Mouse (Mus musculus) CH12.LX (cell line): ENCODE measurements around the gene Ubl5. TPM values are rescaled to one million over a fixed set of nuclear protein-coding genes. Genes with fewer than 3 reads are reported as not detected.
A peak's percentile ranks its signal among the peaks of the same experiment; 100 is the strongest.

Experiments used
- DNase-seq: peaks from one replicate; pipeline ENCODE4 v3.0.0-alpha.2; 2013; ENCODE audit errors: extremely low read depth
- H3K27ac ChIP-seq: 2 replicates; pipeline ENCODE4 v1.5.1; 2012; ENCODE audit warnings: low read depth, mild to moderate bottlenecking, control low read depth, moderate library complexity; ENCODE audit not compliant: insufficient read depth
- H3K27me3 ChIP-seq: replicated peaks from 2 replicates; pipeline ENCODE3; 2012; ENCODE audit warnings: inconsistent platforms
- H3K36me3 ChIP-seq, 2 experiments: replicated peaks in 1 of 2; 2 replicates each; pipeline versions ENCODE3 to v1.6.1; 2012; ENCODE audit warnings: inconsistent platforms in 1 of 2, low read length in 1 of 2, mild to moderate bottlenecking in 1 of 2, mixed read lengths in 1 of 2, moderate library complexity in 1 of 2; ENCODE audit not compliant: control insufficient read depth in 1 of 2, insufficient read depth in 1 of 2
- H3K4me1 ChIP-seq, 2 experiments: 2 replicates each; pipeline ENCODE4 v1.6.1; 2012; ENCODE audit warnings: inconsistent platforms in 1 of 2, moderate library complexity in 1 of 2; ENCODE audit not compliant: insufficient read depth in 2 of 2, control insufficient read depth in 1 of 2
- H3K4me2 ChIP-seq: 2 replicates; pipeline ENCODE4 v1.6.1; 2012; ENCODE audit warnings: low read depth, mild to moderate bottlenecking, control low read depth; ENCODE audit not compliant: poor library complexity, insufficient read depth, severe bottlenecking
- H3K4me3 ChIP-seq, 3 experiments: fragments of 150-350 bp in 1 of 3; sonication (generic) in 1 of 3; replicated peaks in 1 of 3; 2 replicates each; pipeline versions ENCODE3 to v1.5.1; 2011 to 2012; ENCODE audit warnings: low read depth in 2 of 3, low read length in 2 of 3, mild to moderate bottlenecking in 2 of 3, moderate library complexity in 2 of 3, control low read depth in 1 of 3, improper control_type of control experiment in 1 of 3, inconsistent platforms in 1 of 3, mixed read lengths in 1 of 3; ENCODE audit not compliant: poor library complexity in 1 of 3
- H3K79me2 ChIP-seq: replicated peaks from 2 replicates; pipeline ENCODE4 v1.6.1; 2012; ENCODE audit warnings: mild to moderate bottlenecking, moderate library complexity; ENCODE audit not compliant: control insufficient read depth, poor library complexity, insufficient read depth, severe bottlenecking; ENCODE audit errors: extremely low read depth
- H3K9ac ChIP-seq: 2 replicates; pipeline ENCODE4 v1.6.1; 2012; ENCODE audit warnings: low read depth, mild to moderate bottlenecking, control low read depth, moderate library complexity; ENCODE audit not compliant: insufficient read depth
- H3K9me3 ChIP-seq: replicated peaks from 2 replicates; pipeline ENCODE3; 2012; ENCODE audit warnings: low read length, inconsistent platforms, mixed read lengths
- BHLHE40 ChIP-seq: IDR thresholded peaks from 2 replicates; pipeline ENCODE4 v1.6.1; 2011; ENCODE audit warnings: mild to moderate bottlenecking, low read depth, low read length, improper control_type of control experiment
- CHD1 ChIP-seq: IDR thresholded peaks from 2 replicates; pipeline ENCODE4 v1.6.1; 2012; ENCODE audit warnings: low read depth, low read length, improper control_type of control experiment, inconsistent platforms
- CHD2 ChIP-seq: IDR thresholded peaks from 2 replicates; pipeline ENCODE4 v1.6.1; 2011; ENCODE audit warnings: low read length, improper control_type of control experiment
- CTCF ChIP-seq, 2 experiments: IDR thresholded peaks in 1 of 2; conservative IDR thresholded peaks in 1 of 2; 2 replicates each; pipeline ENCODE4 v1.5.1; 2011 to 2012; ENCODE audit warnings: low read depth in 2 of 2, low read length in 2 of 2, improper control_type of control experiment in 1 of 2, inconsistent platforms in 1 of 2, mild to moderate bottlenecking in 1 of 2, moderate library complexity in 1 of 2
- EP300 ChIP-seq: IDR thresholded peaks from 2 replicates; pipeline ENCODE4 v1.6.1; 2011; ENCODE audit warnings: low read length, improper control_type of control experiment
- ETS1 ChIP-seq: conservative IDR thresholded peaks from 2 replicates; pipeline ENCODE4 v1.6.1; 2012; ENCODE audit warnings: low read depth, mild to moderate bottlenecking, inconsistent platforms, low read length, improper control_type of control experiment, moderate library complexity
- GABPA ChIP-seq: IDR thresholded peaks from 2 replicates; pipeline ENCODE4 v1.6.1; 2012; ENCODE audit warnings: low read depth, low read length, improper control_type of control experiment, inconsistent platforms; ENCODE audit not compliant: insufficient replicate concordance
- HCFC1 ChIP-seq: IDR thresholded peaks from 2 replicates; pipeline ENCODE4 v1.6.1; 2012; ENCODE audit warnings: low read depth, mild to moderate bottlenecking, inconsistent platforms, low read length, improper control_type of control experiment
- JUN ChIP-seq: IDR thresholded peaks from 2 replicates; pipeline ENCODE4 v1.6.1; 2011; ENCODE audit warnings: low read depth, mild to moderate bottlenecking, low read length, improper control_type of control experiment, moderate library complexity; ENCODE audit not compliant: insufficient read depth
- JUND ChIP-seq: conservative IDR thresholded peaks from 2 replicates; pipeline ENCODE4 v1.6.1; 2011; ENCODE audit warnings: low read depth, low read length, improper control_type of control experiment
- KAT2A ChIP-seq: IDR thresholded peaks from 2 replicates; pipeline ENCODE4 v1.6.1; 2012; ENCODE audit warnings: low read length, improper control_type of control experiment, inconsistent platforms; ENCODE audit not compliant: insufficient replicate concordance
- MAX ChIP-seq: IDR thresholded peaks from 2 replicates; pipeline ENCODE4 v1.6.1; 2011; ENCODE audit warnings: low read length, improper control_type of control experiment
- MEF2A ChIP-seq: IDR thresholded peaks from 2 replicates; pipeline ENCODE4 v1.6.1; 2014; ENCODE audit warnings: low read depth, mild to moderate bottlenecking, inconsistent platforms, low read length, improper control_type of control experiment, borderline replicate concordance
- MXI1 ChIP-seq: IDR thresholded peaks from 2 replicates; pipeline ENCODE4 v1.6.1; 2011; ENCODE audit warnings: mild to moderate bottlenecking, low read depth, low read length, improper control_type of control experiment
- NELFE ChIP-seq: IDR thresholded peaks from 2 replicates; pipeline ENCODE4 v1.6.1; 2011; ENCODE audit warnings: low read depth, low read length, improper control_type of control experiment
- NRF1 ChIP-seq: IDR thresholded peaks from 2 replicates; pipeline ENCODE4 v1.6.1; 2014; ENCODE audit warnings: low read depth, mild to moderate bottlenecking, inconsistent platforms, low read length, improper control_type of control experiment, moderate library complexity
- POLR2A ChIP-seq: IDR thresholded peaks from 2 replicates; pipeline ENCODE4 v1.6.1; 2011; ENCODE audit warnings: low read depth, mild to moderate bottlenecking, improper control_type of control experiment, low read length
- POLR2AphosphoS2 ChIP-seq: IDR thresholded peaks from 2 replicates; pipeline ENCODE4 v1.6.1; 2011; ENCODE audit warnings: low read depth, low read length, improper control_type of control experiment
- RAD21 ChIP-seq: IDR thresholded peaks from 2 replicates; pipeline ENCODE4 v1.6.1; 2011; ENCODE audit warnings: low read depth, mild to moderate bottlenecking, low read length, improper control_type of control experiment, moderate library complexity
- RCOR1 ChIP-seq: conservative IDR thresholded peaks from 2 replicates; pipeline ENCODE4 v1.6.1; 2012; ENCODE audit warnings: low read depth, mild to moderate bottlenecking, inconsistent platforms, low read length, improper control_type of control experiment
- SIN3A ChIP-seq: IDR thresholded peaks from 2 replicates; pipeline ENCODE4 v1.6.1; 2012; ENCODE audit warnings: low read length, improper control_type of control experiment, inconsistent platforms
- SMC3 ChIP-seq: IDR thresholded peaks from 2 replicates; pipeline ENCODE4 v1.6.1; 2011; ENCODE audit warnings: low read depth, low read length, improper control_type of control experiment
- TBP ChIP-seq: conservative IDR thresholded peaks from 2 replicates; pipeline ENCODE4 v1.6.1; 2011; ENCODE audit warnings: low read depth, low read length, improper control_type of control experiment
- TCF12 ChIP-seq: IDR thresholded peaks from 2 replicates; pipeline ENCODE4 v1.6.1; 2014; ENCODE audit warnings: low read depth, mild to moderate bottlenecking, inconsistent platforms, low read length, improper control_type of control experiment
- UBTF ChIP-seq: IDR thresholded peaks from 2 replicates; pipeline ENCODE4 v1.6.1; 2012; ENCODE audit warnings: low read depth, mild to moderate bottlenecking, inconsistent platforms, low read length, improper control_type of control experiment, moderate library complexity
- USF1 ChIP-seq: IDR thresholded peaks from 2 replicates; pipeline ENCODE4 v1.6.1; 2014; ENCODE audit warnings: low read depth, mild to moderate bottlenecking, inconsistent platforms, low read length, improper control_type of control experiment
- ZC3H11A ChIP-seq: IDR thresholded peaks from 2 replicates; pipeline ENCODE4 v1.6.1; 2012; ENCODE audit warnings: low read depth, mild to moderate bottlenecking, inconsistent platforms, low read length, improper control_type of control experiment
- ZKSCAN1 ChIP-seq: IDR thresholded peaks from 2 replicates; pipeline ENCODE4 v1.6.1; 2012; ENCODE audit warnings: low read depth, inconsistent platforms, low read length, improper control_type of control experiment, borderline replicate concordance
- ZMIZ1 ChIP-seq: IDR thresholded peaks from 2 replicates; pipeline ENCODE4 v1.6.1; 2012; ENCODE audit warnings: low read depth, mild to moderate bottlenecking, inconsistent platforms, low read length, improper control_type of control experiment
- ZNF384 ChIP-seq: IDR thresholded peaks from 2 replicates; pipeline ENCODE4 v1.6.1; 2012; ENCODE audit warnings: low read depth, low read length, improper control_type of control experiment, inconsistent platforms
- dilution Hi-C: fragments of 300-500 bp; cut with MboI; formaldehyde crosslinking; loops from 2 replicates; pipeline ENCODE4 v1.14.3; 2020; ENCODE audit warnings: low sequenced_read_pairs; ENCODE audit not compliant: extremely low pct_unique_long_range_greater_than_20kb, extremely low pct_ligation_motif_present
- in situ Hi-C: fragments of 300-500 bp; cut with MboI; formaldehyde crosslinking; loops from 3 replicates; pipeline ENCODE4 v1.14.3; 2019; ENCODE audit warnings: low sequenced_read_pairs, low pct_ligation_motif_present, low pct_unique_long_range_greater_than_20kb, mixed read lengths
- polyA plus RNA-seq: library from polyadenylated mRNA; unstranded; fragments of >175 nt; gene quantifications from 2 replicates; pipeline ENCODE4 v1.2.1, GENCODE M21; 2012; ENCODE audit warnings: low read depth; ENCODE audit not compliant: insufficient read length
- total RNA-seq, 2 experiments: library from RNA; depleted of rRNA; stranded (reverse); fragments of 300-350 nt in 1 of 2; fragments of >200 nt in 1 of 2; gene quantifications; 2 replicates each; pipeline ENCODE4 v1.2.3; 2012 to 2014

Ubl5 gene
- total and polyA plus RNA-seq, 3 experiments, result 155 to 328 (median 291) TPM

- dilution Hi-C loops, result no loop called here
- in situ Hi-C loops, result no loop called here
- Histone ChIP-seq H3K36me3 (peaks cover 14 to 48% of the 10 kb centered on the region in 2 experiments), H3K27me3 (no peaks in the 10 kb centered on the region), H3K9me3 (no peaks in the 10 kb centered on the region), H3K4me1 (peaks cover 0 to 24% of the 10 kb centered on the region in 2 experiments; a peak in 2 of 4 replicates), H3K4me3 (peak overlapping the region; percentile 80 to 88 (median 84)), H3K4me2 (peak overlapping the region; percentile 78), H3K79me2 (peaks cover 49% of the 10 kb centered on the region), H3K27ac (peak overlapping the region; percentile 12; the same call in 1 of the 2 replicates), H3K9ac (peak overlapping the region; percentile 65)
- no peak for TF ChIP-seq POLR2AphosphoS2
- no peak for TF ChIP-seq ZNF384
- no peak for TF ChIP-seq MXI1
- no peak for TF ChIP-seq MAX
- TF ChIP-seq RCOR1, result no peak
- no peak for TF ChIP-seq SIN3A
- TF ChIP-seq KAT2A, result no peak
- no peak for TF ChIP-seq POLR2A
- TF ChIP-seq TCF12, result no peak
- no peak for TF ChIP-seq CHD2
- TF ChIP-seq ETS1, result no peak
- TF ChIP-seq TBP, result no peak
- TF ChIP-seq SMC3, result no peak
- TF ChIP-seq CTCF (conservative IDR thresholded peaks at IDR 0.05 in 1 of 2, IDR thresholded peaks at IDR 0.05 in 1 of 2; ENCODE audit: low read depth in 2 of 2, low read length in 2 of 2), result no peak
- TF ChIP-seq NRF1, result no peak
- TF ChIP-seq JUND, result no peak
- TF ChIP-seq CHD1, result no peak
- no peak for TF ChIP-seq JUN
- TF ChIP-seq ZC3H11A, result no peak
- TF ChIP-seq HCFC1, result no peak
- peak; percentile 33 for DNase-seq
These were observed 2.4 kb downstream of the Ubl5 start for GRCm38 (mm10) chr9:20645121-20645520.

- Histone ChIP-seq H3K36me3 (peaks cover 31 to 61% of the 10 kb centered on the region in 2 experiments), H3K27me3 (no peaks in the 10 kb centered on the region), H3K9ac (peak within 1 kb of the TSS; percentile 85), H3K4me3 (peak within 1 kb of the TSS; percentile 92 to 99 (median 97)), H3K9me3 (no peaks in the 10 kb centered on the region), H3K4me2 (peak within 1 kb of the TSS; percentile 98), H3K79me2 (peaks cover 44% of the 10 kb centered on the region), H3K27ac (no peak within 1 kb of the TSS; the same call in 1 of the 2 replicates), H3K4me1 (peaks cover 14 to 37% of the 10 kb centered on the region in 2 experiments; a peak in 3 of 4 replicates)
- in situ Hi-C loops, result no loop called here
- dilution Hi-C loops, result no loop called here
- DNase-seq, result peak; percentile 99
- TF ChIP-seq BHLHE40 (no peak), KAT2A (peak; percentile 85; the same call in 1 of the 2 replicates), SMC3 (no peak), NRF1 (peak; percentile 73), TBP (no peak), JUN (no peak), ZKSCAN1 (no peak), NELFE (peak; percentile 93), ETS1 (no peak), RCOR1 (no peak), HCFC1 (peak; percentile 80), GABPA (no peak), USF1 (no peak), ZC3H11A (no peak), EP300 (no peak), CHD2 (peak; percentile 91), RAD21 (no peak), ZMIZ1 (peak; percentile 92), ZNF384 (no peak), MEF2A (peak; percentile 64; the same call in 1 of the 2 replicates), UBTF (no peak), POLR2AphosphoS2 (peak; percentile 79; the same call in 1 of the 2 replicates), MXI1 (peak; percentile 100), SIN3A (peak; percentile 93), TCF12 (peak; percentile 90)
These were observed 9.1 kb downstream of the Ubl5 start, which contains the start of gene Pin1 for GRCm38 (mm10) chr9:20651602-20652259. Gene Pin1 (plus strand): TSS chr9:20652095.
